Mouse (Mus musculus) heart, embryonic 16.5 days (tissue): ENCODE results near the gene Spdl1. TPM values are rescaled to one million over a fixed set of nuclear protein-coding genes. Genes with fewer than 3 reads are reported as not detected.

Experiments used
- ATAC-seq: fragments of 200-750 bp; cut with Nextera tagmentation; replicated peaks from 2 replicates; pipeline ENCODE4 v1.8.0; 2017; ENCODE audit warnings: moderate number of reproducible peaks; ENCODE audit not compliant: insufficient read depth, low FRiP score; ENCODE audit errors: extremely low read depth
- H3K27ac ChIP-seq: fragments of 300-500 bp; sonication (generic); 2 replicates; pipeline ENCODE4 v1.5.1; 2014; ENCODE audit warnings: mild to moderate bottlenecking, low read length, control low read depth, moderate library complexity
- H3K27me3 ChIP-seq: fragments of 300-500 bp; sonication (generic); 2 replicates; pipeline ENCODE4 v1.6.1; 2014; ENCODE audit warnings: low read length, mixed read lengths; ENCODE audit not compliant: control insufficient read depth, insufficient read depth
- H3K36me3 ChIP-seq: fragments of 300-500 bp; sonication (generic); 2 replicates; pipeline ENCODE4 v1.6.1; 2014; ENCODE audit not compliant: control insufficient read depth, insufficient read depth
- H3K4me1 ChIP-seq: fragments of 300-500 bp; sonication (generic); 2 replicates; pipeline ENCODE4 v1.6.1; 2014; ENCODE audit warnings: low read length, mixed read lengths; ENCODE audit not compliant: control insufficient read depth, insufficient read depth
- H3K4me2 ChIP-seq: fragments of 300-500 bp; sonication (generic); 2 replicates; pipeline ENCODE4 v1.6.1; 2014; ENCODE audit warnings: low read depth, mild to moderate bottlenecking, control low read depth, low read length
- H3K4me3 ChIP-seq: fragments of 300-500 bp; sonication (generic); 2 replicates; pipeline ENCODE4 v1.5.1; 2014; ENCODE audit warnings: mild to moderate bottlenecking, control low read depth, low read length
- H3K9ac ChIP-seq: fragments of 300-500 bp; sonication (generic); 2 replicates; pipeline ENCODE4 v1.6.1; 2014; ENCODE audit warnings: low read length, control low read depth
- H3K9me3 ChIP-seq: fragments of 300-500 bp; sonication (generic); replicated peaks from 2 replicates; pipeline ENCODE4 v1.6.1; 2016; ENCODE audit warnings: low read length; ENCODE audit not compliant: control insufficient read depth
- WGBS: fragments of 180-500 bp; shearing (Covaris S2); extraction: QIAGEN DNeasy Blood & Tissue Kit; methylation state at CpG from one replicate; pipeline ENCODE4 v1.1.7; 2014; 5-methylcytosine and 5-hydroxymethylcytosine counted together
- polyA plus RNA-seq: library from polyadenylated mRNA; unstranded; fragments of >200 nt; fragmentation: Nextera tagmentation; extraction: Ambion mirVana; gene quantifications from 2 replicates; pipeline ENCODE4 v1.2.1, GENCODE M21; 2015

The Spdl1 gene
- polyA plus RNA-seq, 1 experiment from 2014 or later: 16.3 TPM

DNA sequence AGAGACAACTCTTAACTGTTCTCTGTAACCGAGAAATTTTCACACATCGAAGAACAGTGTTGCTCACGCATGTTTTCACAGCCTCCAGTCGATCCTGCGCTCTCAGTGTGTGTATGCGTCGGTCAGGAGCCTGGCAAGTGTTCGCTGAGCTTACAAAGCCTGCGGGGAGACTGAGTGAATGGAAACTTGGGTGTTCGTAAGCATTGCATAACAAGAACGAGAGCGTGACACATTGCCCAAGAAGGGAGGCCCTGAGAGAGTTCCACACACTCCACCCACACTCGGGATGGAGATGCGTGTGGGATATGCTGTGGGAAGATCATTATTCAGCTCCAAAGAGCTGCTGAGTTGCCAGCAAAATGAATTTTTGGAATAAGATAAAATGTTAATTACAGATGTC is 31.7 kb upstream of the Spdl1 start:
- no peaks in the 10 kb centered on the region for H3K27me3 ChIP-seq
- ATAC-seq: no peak
- no peak overlapping the region for H3K4me3 ChIP-seq
- no peak overlapping the region for H3K9ac ChIP-seq
- H3K27ac ChIP-seq: no peak overlapping the region
- no peaks in the 10 kb centered on the region for H3K9me3 ChIP-seq
- 77% methylated on average over 14 of the region's 14 CpGs for WGBS
- no peak overlapping the region for H3K4me2 ChIP-seq
- no peaks in the 10 kb centered on the region for H3K4me1 ChIP-seq
- no peaks in the 10 kb centered on the region for H3K36me3 ChIP-seq

DNA sequence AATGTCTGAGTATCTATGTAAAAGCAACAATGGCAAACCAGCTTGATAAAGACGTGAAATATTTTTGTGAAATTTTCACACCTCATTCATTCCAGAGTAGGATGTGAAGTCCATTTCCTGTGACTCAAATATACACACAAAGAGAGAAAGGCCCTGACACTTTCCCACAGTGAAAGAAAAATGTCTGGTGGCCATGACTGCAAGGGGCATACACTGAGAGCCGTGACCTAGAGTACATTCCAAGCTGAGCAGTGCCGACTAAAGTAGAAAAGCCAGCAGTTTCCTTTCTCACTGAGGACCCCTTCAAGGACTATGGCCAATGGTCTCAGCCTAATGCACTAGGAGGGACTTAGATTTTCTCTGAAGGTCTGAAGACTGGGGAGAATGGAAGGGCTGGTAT is 23.2 kb upstream of the Spdl1 start:
- no peak overlapping the region for H3K27ac ChIP-seq
- no peak for ATAC-seq
- no peaks in the 10 kb centered on the region for H3K36me3 ChIP-seq
- no peaks in the 10 kb centered on the region for H3K4me1 ChIP-seq
- H3K4me3 ChIP-seq: no peak overlapping the region
- H3K9ac ChIP-seq: no peak overlapping the region
- no peak overlapping the region for H3K4me2 ChIP-seq
- 36% methylated on average over 3 of the region's 3 CpGs for WGBS
- no peaks in the 10 kb centered on the region for H3K9me3 ChIP-seq
- H3K27me3 ChIP-seq: no peaks in the 10 kb centered on the region

GRCm38 (mm10) chr11:34846268-34846652 is 12.8 kb upstream of the Spdl1 start:
- H3K36me3 ChIP-seq: no peaks in the 10 kb centered on the region
- H3K9me3 ChIP-seq: no peaks in the 10 kb centered on the region
- 71% methylated on average over 5 of the region's 5 CpGs for WGBS
- peak overlapping the region; percentile 40 for H3K4me2 ChIP-seq
- no peak overlapping the region for H3K27ac ChIP-seq
- H3K4me3 ChIP-seq: peak overlapping the region; percentile 9
- H3K27me3 ChIP-seq: 0 out of 2 replicates have a peak, but pooled peaks cover 2% of the 10 kb centered on the region
- no peak overlapping the region for H3K9ac ChIP-seq
- no peak for ATAC-seq
- H3K4me1 ChIP-seq: peaks cover 6% of the 10 kb centered on the region; the same call in 1 of the 2 replicates

GRCm38 (mm10) chr11:34845567-34846267 is 12.3 kb upstream of the Spdl1 start:
- WGBS: 19% methylated on average over 22 of the region's 22 CpGs
- H3K27ac ChIP-seq: no peak overlapping the region
- no peak overlapping the region for H3K9ac ChIP-seq

GRCm38 (mm10) chr11:34843517-34843916 is 10.1 kb upstream of the Spdl1 start:
- Histone ChIP-seq H3K9me3 (no peaks in the 10 kb centered on the region), H3K4me3 (no peak overlapping the region), H3K4me2 (no peak overlapping the region), H3K27ac (no peak overlapping the region), H3K27me3 (0 out of 2 replicates have a peak, but pooled peaks cover 2% of the 10 kb centered on the region), H3K4me1 (peaks cover 6% of the 10 kb centered on the region; the same call in 1 of the 2 replicates), H3K36me3 (no peaks in the 10 kb centered on the region), H3K9ac (no peak overlapping the region)
- no peak for ATAC-seq
- 29% methylated on average over 5 of the region's 5 CpGs for WGBS

More at GRCm38 (mm10) chr11:34845567-34846267, 12.3 kb upstream of the Spdl1 start:
- H3K9me3 ChIP-seq: no peaks in the 10 kb centered on the region
- H3K4me3 ChIP-seq: peak overlapping the region; percentile 9
- 0 out of 2 replicates have a peak, but pooled peaks cover 2% of the 10 kb centered on the region for H3K27me3 ChIP-seq
- H3K4me1 ChIP-seq: peaks cover 6% of the 10 kb centered on the region; the same call in 1 of the 2 replicates
- H3K36me3 ChIP-seq: no peaks in the 10 kb centered on the region
- peak; percentile 77 for ATAC-seq
- H3K4me2 ChIP-seq: peak overlapping the region; percentile 40

DNA sequence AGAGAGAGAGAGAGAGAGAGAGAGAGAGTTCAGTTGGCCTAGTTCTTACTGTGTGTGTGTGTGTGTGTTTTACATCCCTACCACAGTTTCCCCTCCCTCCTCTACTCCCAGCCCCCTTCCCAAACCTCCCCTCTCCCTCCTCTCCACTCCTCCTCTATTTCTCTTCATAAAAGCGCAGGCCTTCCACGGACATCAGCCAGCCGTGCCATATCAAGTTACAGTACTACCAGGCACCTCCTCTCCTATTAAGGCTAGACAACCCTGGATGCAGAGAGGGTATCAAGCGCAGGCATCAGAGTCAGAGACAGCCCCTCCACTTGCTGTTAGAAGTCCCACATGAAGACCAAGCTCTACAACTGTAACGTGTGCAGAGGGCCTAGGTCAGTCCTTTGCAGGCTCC is 6.8 kb upstream of the Spdl1 start:
- H3K36me3 ChIP-seq: no peaks in the 10 kb centered on the region
- 32% methylated on average over 5 of the region's 5 CpGs for WGBS
- no peak overlapping the region for H3K27ac ChIP-seq
- H3K4me1 ChIP-seq: 0 out of 2 replicates have a peak, but pooled peaks cover under 1% of the 10 kb centered on the region
- H3K4me2 ChIP-seq: no peak overlapping the region
- no peak overlapping the region for H3K4me3 ChIP-seq
- H3K9ac ChIP-seq: no peak overlapping the region
- H3K27me3 ChIP-seq: 0 out of 2 replicates have a peak, but pooled peaks cover 2% of the 10 kb centered on the region
- H3K9me3 ChIP-seq: no peaks in the 10 kb centered on the region
- ATAC-seq: no peak

GRCm38 (mm10) chr11:34839051-34839450 is 5.6 kb upstream of the Spdl1 start:
- Histone ChIP-seq H3K9ac (no peak overlapping the region), H3K27me3 (no peaks in the 10 kb centered on the region), H3K4me3 (no peak overlapping the region), H3K9me3 (no peaks in the 10 kb centered on the region), H3K36me3 (no peaks in the 10 kb centered on the region), H3K27ac (no peak overlapping the region), H3K4me1 (peaks cover 4% of the 10 kb centered on the region; the same call in 1 of the 2 replicates), H3K4me2 (no peak overlapping the region)
- ATAC-seq: no peak
- 44% methylated on average over 4 of the region's 4 CpGs for WGBS

DNA sequence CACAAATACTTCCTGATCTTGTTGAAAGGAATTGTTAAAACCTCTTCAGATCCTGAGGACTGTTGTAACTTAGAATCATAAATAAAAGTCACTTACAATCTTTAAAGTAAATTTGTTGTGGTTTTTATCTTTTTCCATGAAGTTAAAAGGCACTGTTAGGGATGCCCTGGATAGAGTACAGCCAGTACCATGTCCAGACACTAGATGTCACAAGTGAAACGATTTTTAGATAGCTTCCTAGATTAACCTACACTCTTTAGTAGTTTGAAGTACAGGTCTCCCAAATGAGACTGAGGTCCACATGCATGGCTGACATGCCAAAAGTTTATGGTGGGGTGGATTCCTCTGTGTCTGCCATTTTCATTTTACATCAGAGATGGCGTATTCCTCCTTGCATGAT is 2.8 kb upstream of the Spdl1 start:
- no peak for ATAC-seq
- no peak overlapping the region for H3K4me2 ChIP-seq
- no peak overlapping the region for H3K9ac ChIP-seq
- H3K9me3 ChIP-seq: no peaks in the 10 kb centered on the region
- H3K4me1 ChIP-seq: peaks cover 11% of the 10 kb centered on the region
- H3K4me3 ChIP-seq: no peak overlapping the region
- no peaks in the 10 kb centered on the region for H3K27me3 ChIP-seq
- no peak overlapping the region for H3K27ac ChIP-seq
- H3K36me3 ChIP-seq: no peaks in the 10 kb centered on the region
- 37% methylated on average over 2 of the region's 2 CpGs for WGBS

DNA sequence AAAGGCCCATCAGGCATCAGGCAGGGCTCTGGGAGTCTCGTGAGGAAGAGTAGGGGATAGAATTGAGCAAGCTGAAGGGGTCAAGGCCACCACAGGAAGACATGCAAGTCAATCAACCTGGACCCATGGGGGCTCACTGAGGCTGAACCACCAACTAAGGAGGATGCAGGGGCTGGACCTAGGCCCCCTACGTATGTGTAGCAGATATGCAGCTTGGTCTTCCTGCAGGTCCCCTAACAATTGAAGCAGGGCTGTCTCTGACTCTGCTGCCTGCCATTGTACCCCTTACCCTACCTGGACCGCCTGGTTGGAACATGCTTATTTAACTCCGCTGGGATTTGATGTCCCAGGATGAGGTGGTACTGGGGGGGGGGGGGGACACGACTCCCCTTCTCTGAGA is 763 bp downstream of the Spdl1 start:
- Histone ChIP-seq H3K36me3 (peaks cover 11% of the 10 kb centered on the region), H3K4me2 (peak overlapping the region; percentile 81), H3K27ac (no peak overlapping the region), H3K4me3 (peak overlapping the region; percentile 93), H3K4me1 (peaks cover 11% of the 10 kb centered on the region), H3K27me3 (no peaks in the 10 kb centered on the region), H3K9ac (peak overlapping the region; percentile 83), H3K9me3 (no peaks in the 10 kb centered on the region)
- WGBS: 14% methylated on average over 5 of the region's 5 CpGs
- no peak for ATAC-seq
